Mouse (Mus musculus): ENCODE measurements around the gene Spin4. TPM values are rescaled to one million over a fixed set of nuclear protein-coding genes. Genes with fewer than 3 reads are reported as not detected.

Gene Spin4
- total and polyA plus RNA-seq, 3 experiments = 0.08 TPM; not detected in 2

DNA sequence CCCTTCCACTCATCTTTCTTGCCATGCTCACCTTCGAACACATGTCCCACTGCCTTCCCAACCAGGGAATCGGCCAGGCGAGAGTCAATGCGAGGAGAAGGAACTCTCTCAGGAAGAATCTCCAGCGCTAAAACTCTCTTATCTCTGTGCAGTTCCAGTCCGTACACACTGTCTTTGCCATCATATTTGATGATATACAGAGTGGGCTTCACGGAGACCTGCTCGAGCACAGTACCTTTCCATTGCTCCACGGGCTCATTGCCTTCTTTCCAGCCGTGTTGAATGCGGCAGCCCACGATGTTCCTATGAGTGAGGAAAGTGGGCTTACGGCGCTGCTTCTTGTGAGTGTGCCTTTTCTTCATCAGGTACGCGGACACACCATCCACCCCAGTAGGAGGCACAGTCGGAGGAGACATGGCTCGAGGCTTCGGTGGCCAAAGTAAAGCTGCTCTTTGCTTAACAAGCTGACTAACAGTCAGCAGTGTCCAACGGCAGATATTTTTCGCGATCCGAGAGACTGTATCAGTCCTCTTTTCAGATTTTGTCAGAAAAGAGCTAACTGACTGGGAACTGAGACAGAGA, 612 bp downstream of the Spin4 start:
- peak; percentile 28 for DNase-seq (ENCODE audit: low read depth, low spot score)
- Histone ChIP-seq H3K36me3 (ENCODE audit: control insufficient read depth in 1 of 2, insufficient read depth in 2 of 2, low read length in 2 of 2) (no peaks in the 10 kb centered on the region), H3K79me2 (ENCODE audit: control insufficient read depth, insufficient read depth, low read length, poor library complexity) (no peaks in the 10 kb centered on the region), H3K4me1 (ENCODE audit: control insufficient read depth in 1 of 2, insufficient read depth in 2 of 2, low read length in 2 of 2) (no peaks in the 10 kb centered on the region), H3K4me3 (ENCODE audit: control insufficient read depth in 1 of 2, insufficient read depth in 1 of 2, low read depth in 2 of 2, low read length in 2 of 2) (peak overlapping the region; percentile 51 to 66), H3K27ac (ENCODE audit: control insufficient read depth, low read depth, low read length) (no peak overlapping the region), H3K27me3 (ENCODE audit: control insufficient read depth in 1 of 2, insufficient read depth in 2 of 2, low read length in 2 of 2) (no peaks in the 10 kb centered on the region; a peak in 1 of 4 replicates), H3K9me3 (replicated peaks; ENCODE audit: insufficient read depth, low read length) (no peaks in the 10 kb centered on the region), H3K9ac (ENCODE audit: control insufficient read depth, low read depth, low read length, poor library complexity, severe bottlenecking) (no peak overlapping the region)
- TF ChIP-seq NELFE (IDR thresholded peaks at IDR 0.05; ENCODE audit: low read depth, low read length) = no peak
- no peak for TF ChIP-seq ETS1 (IDR thresholded peaks at IDR 0.05; ENCODE audit: low read depth, low read length)
- no peak for TF ChIP-seq BHLHE40 (IDR thresholded peaks at IDR 0.05; ENCODE audit: borderline replicate concordance, low read depth, low read length)
- TF ChIP-seq GATA1 (IDR thresholded peaks at IDR 0.05; ENCODE audit: low read depth, low read length) = 0 out of 2 replicates have a peak, but pooled peaks have one; percentile 12

DNA sequence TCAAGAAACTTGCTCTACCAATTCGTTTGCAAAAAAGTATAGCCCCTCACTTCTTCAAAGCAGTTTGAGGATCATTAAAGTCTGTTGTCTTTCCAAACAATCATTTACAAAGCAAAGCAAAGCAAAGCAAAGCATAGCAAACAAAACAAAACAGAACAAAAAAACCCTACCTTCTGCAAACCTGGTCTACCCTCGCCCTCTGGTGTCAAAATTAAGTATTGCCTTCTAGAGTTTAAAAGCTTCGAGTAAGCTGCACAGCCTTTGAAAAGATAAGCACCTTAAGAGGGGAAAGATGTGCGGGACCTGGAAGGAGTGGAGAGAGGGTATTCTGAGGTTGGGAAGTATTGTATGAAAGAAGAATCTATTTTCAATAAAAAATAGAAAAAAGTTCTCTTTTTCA, 14.4 kb downstream of the Spin4 start:
- DNase-seq (ENCODE audit: low read depth, low spot score) = peak; percentile 62
- no peaks in the 10 kb centered on the region for H3K79me2 ChIP-seq (ENCODE audit: control insufficient read depth, insufficient read depth, low read length, poor library complexity)
- H3K36me3 ChIP-seq (ENCODE audit: control insufficient read depth in 1 of 2, insufficient read depth in 2 of 2, low read length in 2 of 2) = no peaks in the 10 kb centered on the region
- no peaks in the 10 kb centered on the region for H3K9me3 ChIP-seq (replicated peaks; ENCODE audit: insufficient read depth, low read length)
- H3K4me3 ChIP-seq (ENCODE audit: control insufficient read depth in 1 of 2, insufficient read depth in 1 of 2, low read depth in 2 of 2, low read length in 2 of 2) = no peak overlapping the region
- H3K27ac ChIP-seq (ENCODE audit: control insufficient read depth, low read depth, low read length) = no peak overlapping the region
- no peaks in the 10 kb centered on the region for H3K4me1 ChIP-seq (ENCODE audit: control insufficient read depth in 1 of 2, insufficient read depth in 2 of 2, low read length in 2 of 2)
- no peak overlapping the region for H3K9ac ChIP-seq (ENCODE audit: control insufficient read depth, low read depth, low read length, poor library complexity, severe bottlenecking)
- no peaks in the 10 kb centered on the region for H3K27me3 ChIP-seq (ENCODE audit: control insufficient read depth in 1 of 2, insufficient read depth in 2 of 2, low read length in 2 of 2)
- TF ChIP-seq MEF2A (IDR thresholded peaks at IDR 0.05; ENCODE audit: extremely low read depth, insufficient replicate concordance, low read depth, low read length, poor library complexity, severe bottlenecking) = no peak
- 0 out of 2 replicates have a peak, but pooled peaks have one; percentile 22 for TF ChIP-seq ELF1 (IDR thresholded peaks at IDR 0.05; ENCODE audit: low read depth, low read length)
- no peak for TF ChIP-seq RCOR1 (IDR thresholded peaks at IDR 0.05; ENCODE audit: low read depth, low read length)
- no peak for TF ChIP-seq MAZ (IDR thresholded peaks at IDR 0.05; ENCODE audit: low read depth, low read length)
- no peak for TF ChIP-seq CHD2 (IDR thresholded peaks at IDR 0.05; ENCODE audit: low read length)
- no peak for TF ChIP-seq BHLHE40 (IDR thresholded peaks at IDR 0.05; ENCODE audit: borderline replicate concordance, low read depth, low read length)
- no peak for TF ChIP-seq POLR2AphosphoS2 (IDR thresholded peaks at IDR 0.05; ENCODE audit: low read length)
- no peak for TF ChIP-seq TBP (IDR thresholded peaks at IDR 0.05; ENCODE audit: low read depth, low read length)
- no peak for TF ChIP-seq UBTF (IDR thresholded peaks at IDR 0.05; ENCODE audit: borderline replicate concordance, insufficient read depth, low read depth, low read length)
- TF ChIP-seq ZC3H11A (IDR thresholded peaks at IDR 0.05; ENCODE audit: low read depth, low read length) = peak; percentile 94
- no peak for TF ChIP-seq TAL1 (IDR thresholded peaks at IDR 0.05; ENCODE audit: low read length)
- TF ChIP-seq GABPA (IDR thresholded peaks at IDR 0.05; ENCODE audit: low read depth, low read length) = no peak
- no peak for TF ChIP-seq CHD1 (IDR thresholded peaks at IDR 0.05; ENCODE audit: low read depth, low read length)
- no peak for TF ChIP-seq NELFE (IDR thresholded peaks at IDR 0.05; ENCODE audit: low read depth, low read length)
- no peak for TF ChIP-seq TCF12 (IDR thresholded peaks at IDR 0.05; ENCODE audit: low read depth, low read length)
- no peak for TF ChIP-seq ZKSCAN1 (IDR thresholded peaks at IDR 0.05; ENCODE audit: low read depth, low read length)
- TF ChIP-seq USF1 (IDR thresholded peaks at IDR 0.05; ENCODE audit: low read depth, low read length) = no peak
- TF ChIP-seq POLR2A (IDR thresholded peaks at IDR 0.05; ENCODE audit: control insufficient read depth in 1 of 2, insufficient read depth in 1 of 2, low read depth in 1 of 2, low read length in 2 of 2, poor library complexity in 1 of 2) = no peak
- peak; percentile 92 for TF ChIP-seq SMC3 (IDR thresholded peaks at IDR 0.05; ENCODE audit: low read depth, low read length)
- TF ChIP-seq ZNF384 (IDR thresholded peaks at IDR 0.05; ENCODE audit: low read depth, low read length) = 0 out of 2 replicates have a peak, but pooled peaks have one; percentile 45
- peak in 2 of 3 experiments; percentile 39 to 80; a peak in 4 of 6 replicates for TF ChIP-seq CTCF (IDR thresholded peaks at IDR 0.05 in 2 of 3, conservative IDR thresholded peaks at IDR 0.05 in 1 of 3; ENCODE audit: control insufficient read depth in 1 of 3, insufficient read depth in 1 of 3, low read depth in 2 of 3, low read length in 3 of 3, poor library complexity in 1 of 3, severe bottlenecking in 1 of 3)
- TF ChIP-seq SIN3A (IDR thresholded peaks at IDR 0.05; ENCODE audit: low read length) = no peak
- TF ChIP-seq JUND (IDR thresholded peaks at IDR 0.05; ENCODE audit: low read depth, low read length) = no peak
- no peak for TF ChIP-seq USF2 (IDR thresholded peaks at IDR 0.05; ENCODE audit: borderline replicate concordance in 1 of 2, insufficient read depth in 1 of 2, low read depth in 1 of 2, low read length in 2 of 2)
- TF ChIP-seq MAFK (IDR thresholded peaks at IDR 0.05; ENCODE audit: borderline replicate concordance, low read depth, low read length) = no peak
- no peak for TF ChIP-seq EP300 (IDR thresholded peaks at IDR 0.05; ENCODE audit: low read depth in 1 of 2, low read length in 2 of 2)
- no peak for TF ChIP-seq MXI1 (IDR thresholded peaks at IDR 0.05; ENCODE audit: low read depth, low read length)
- TF ChIP-seq E2F4 (IDR thresholded peaks at IDR 0.05; ENCODE audit: borderline replicate concordance, low read depth, low read length) = no peak
- peak; percentile 86 for TF ChIP-seq RAD21 (IDR thresholded peaks at IDR 0.05; ENCODE audit: low read depth, low read length)

Data from MEL (cell line).